Mouse (Mus musculus): ENCODE data around the gene Dnm2. TPM values are rescaled to one million over a fixed set of nuclear protein-coding genes. Genes with fewer than 3 reads are reported as not detected.

Dnm2 gene
- polyA plus RNA-seq, 1 experiment from 2014 or later: 53.1 TPM

GRCm38 (mm10) chr9:21426013-21426412 is 1.3 kb downstream of the Dnm2 start:
- peaks cover 22% of the 10 kb centered on the region for H3K4me1 ChIP-seq (ENCODE audit: control insufficient read depth, insufficient read depth, low read length)
- H3K9ac ChIP-seq (replicated peaks; ENCODE audit: low read depth, low read length): peak overlapping the region; percentile 85; the same call in 1 of the 2 replicates
- peak overlapping the region; percentile 94 for H3K4me2 ChIP-seq (ENCODE audit: low read depth, low read length)
- WGBS: 8% methylated on average over 1 of the region's 1 CpGs
- H3K27ac ChIP-seq (ENCODE audit: low read depth, low read length): no peak overlapping the region
- no peaks in the 10 kb centered on the region for H3K27me3 ChIP-seq (ENCODE audit: control insufficient read depth, insufficient read depth, low read length)
- ATAC-seq (ENCODE audit: low read depth): no peak
- H3K9me3 ChIP-seq (ENCODE audit: control insufficient read depth, low read length): no peaks in the 10 kb centered on the region
- H3K4me3 ChIP-seq (ENCODE audit: low read depth, low read length): peak overlapping the region; percentile 88
- no peaks in the 10 kb centered on the region for H3K36me3 ChIP-seq (ENCODE audit: control insufficient read depth, insufficient read depth, low read length)

- Histone ChIP-seq H3K27ac (ENCODE audit: low read depth, low read length) (no peak overlapping the region), H3K4me2 (ENCODE audit: low read depth, low read length) (peak overlapping the region; percentile 20; the same call in 1 of the 2 replicates), H3K27me3 (ENCODE audit: control insufficient read depth, insufficient read depth, low read length) (no peaks in the 10 kb centered on the region), H3K9ac (replicated peaks; ENCODE audit: low read depth, low read length) (no peak overlapping the region), H3K4me1 (ENCODE audit: control insufficient read depth, insufficient read depth, low read length) (peaks cover 22% of the 10 kb centered on the region), H3K9me3 (ENCODE audit: control insufficient read depth, low read length) (no peaks in the 10 kb centered on the region), H3K4me3 (ENCODE audit: low read depth, low read length) (no peak overlapping the region), H3K36me3 (ENCODE audit: control insufficient read depth, insufficient read depth, low read length) (no peaks in the 10 kb centered on the region)
- WGBS: 74% methylated on average over 2 of the region's 2 CpGs
- ATAC-seq (ENCODE audit: low read depth): no peak
Measured at GRCm38 (mm10) chr9:21426525-21426924, 1.8 kb downstream of the Dnm2 start.

GRCm38 (mm10) chr9:21427773-21428172 is 3.1 kb downstream of the Dnm2 start:
- no peaks in the 10 kb centered on the region for H3K9me3 ChIP-seq (ENCODE audit: control insufficient read depth, low read length)
- H3K4me1 ChIP-seq (ENCODE audit: control insufficient read depth, insufficient read depth, low read length): peaks cover 22% of the 10 kb centered on the region
- no peaks in the 10 kb centered on the region for H3K36me3 ChIP-seq (ENCODE audit: control insufficient read depth, insufficient read depth, low read length)
- H3K27me3 ChIP-seq (ENCODE audit: control insufficient read depth, insufficient read depth, low read length): no peaks in the 10 kb centered on the region
- H3K9ac ChIP-seq (replicated peaks; ENCODE audit: low read depth, low read length): no peak overlapping the region
- H3K4me3 ChIP-seq (ENCODE audit: low read depth, low read length): no peak overlapping the region
- ATAC-seq (ENCODE audit: low read depth): no peak
- WGBS: 87% methylated on average over 2 of the region's 2 CpGs
- H3K27ac ChIP-seq (ENCODE audit: low read depth, low read length): no peak overlapping the region
- no peak overlapping the region for H3K4me2 ChIP-seq (ENCODE audit: low read depth, low read length)

GRCm38 (mm10) chr9:21428178-21428577 is 3.5 kb downstream of the Dnm2 start:
- Histone ChIP-seq H3K27ac (ENCODE audit: low read depth, low read length) (no peak overlapping the region), H3K36me3 (ENCODE audit: control insufficient read depth, insufficient read depth, low read length) (no peaks in the 10 kb centered on the region), H3K27me3 (ENCODE audit: control insufficient read depth, insufficient read depth, low read length) (no peaks in the 10 kb centered on the region), H3K4me3 (ENCODE audit: low read depth, low read length) (no peak overlapping the region), H3K4me2 (ENCODE audit: low read depth, low read length) (no peak overlapping the region), H3K9ac (replicated peaks; ENCODE audit: low read depth, low read length) (no peak overlapping the region), H3K4me1 (ENCODE audit: control insufficient read depth, insufficient read depth, low read length) (peaks cover 22% of the 10 kb centered on the region), H3K9me3 (ENCODE audit: control insufficient read depth, low read length) (no peaks in the 10 kb centered on the region)
- ATAC-seq (ENCODE audit: low read depth): no peak
- WGBS: 86% methylated on average over 6 of the region's 6 CpGs

- Histone ChIP-seq H3K4me1 (ENCODE audit: control insufficient read depth, insufficient read depth, low read length) (peaks cover 20% of the 10 kb centered on the region), H3K9ac (replicated peaks; ENCODE audit: low read depth, low read length) (no peak overlapping the region), H3K4me2 (ENCODE audit: low read depth, low read length) (no peak overlapping the region), H3K9me3 (ENCODE audit: control insufficient read depth, low read length) (no peaks in the 10 kb centered on the region), H3K4me3 (ENCODE audit: low read depth, low read length) (no peak overlapping the region), H3K27me3 (ENCODE audit: control insufficient read depth, insufficient read depth, low read length) (no peaks in the 10 kb centered on the region), H3K27ac (ENCODE audit: low read depth, low read length) (no peak overlapping the region), H3K36me3 (ENCODE audit: control insufficient read depth, insufficient read depth, low read length) (no peaks in the 10 kb centered on the region)
- 75% methylated on average over 7 of the region's 7 CpGs for WGBS
- ATAC-seq (ENCODE audit: low read depth): no peak
Measured at GRCm38 (mm10) chr9:21430724-21431123, 6.0 kb downstream of the Dnm2 start.

GRCm38 (mm10) chr9:21432066-21432465 is 7.4 kb downstream of the Dnm2 start:
- Histone ChIP-seq H3K9ac (replicated peaks; ENCODE audit: low read depth, low read length) (no peak overlapping the region), H3K27me3 (ENCODE audit: control insufficient read depth, insufficient read depth, low read length) (no peaks in the 10 kb centered on the region), H3K4me2 (ENCODE audit: low read depth, low read length) (no peak overlapping the region), H3K36me3 (ENCODE audit: control insufficient read depth, insufficient read depth, low read length) (no peaks in the 10 kb centered on the region), H3K4me1 (ENCODE audit: control insufficient read depth, insufficient read depth, low read length) (peaks cover 8% of the 10 kb centered on the region; the same call in 1 of the 2 replicates), H3K4me3 (ENCODE audit: low read depth, low read length) (no peak overlapping the region), H3K9me3 (ENCODE audit: control insufficient read depth, low read length) (no peaks in the 10 kb centered on the region), H3K27ac (ENCODE audit: low read depth, low read length) (no peak overlapping the region)
- 91% methylated on average over 7 of the region's 7 CpGs for WGBS
- no peak for ATAC-seq (ENCODE audit: low read depth)

- H3K4me1 ChIP-seq (ENCODE audit: control insufficient read depth, insufficient read depth, low read length): no peaks in the 10 kb centered on the region
- H3K9me3 ChIP-seq (ENCODE audit: control insufficient read depth, low read length): no peaks in the 10 kb centered on the region
- no peak overlapping the region for H3K9ac ChIP-seq (replicated peaks; ENCODE audit: low read depth, low read length)
- no peak for ATAC-seq (ENCODE audit: low read depth)
- no peaks in the 10 kb centered on the region for H3K27me3 ChIP-seq (ENCODE audit: control insufficient read depth, insufficient read depth, low read length)
- H3K27ac ChIP-seq (ENCODE audit: low read depth, low read length): no peak overlapping the region
- WGBS: 87% methylated on average over 8 of the region's 8 CpGs
- H3K36me3 ChIP-seq (ENCODE audit: control insufficient read depth, insufficient read depth, low read length): no peaks in the 10 kb centered on the region
- H3K4me2 ChIP-seq (ENCODE audit: low read depth, low read length): no peak overlapping the region
- H3K4me3 ChIP-seq (ENCODE audit: low read depth, low read length): no peak overlapping the region
Measured at GRCm38 (mm10) chr9:21433766-21434165, 9.1 kb downstream of the Dnm2 start.

GRCm38 (mm10) chr9:21434410-21434809 is 9.7 kb downstream of the Dnm2 start:
- Histone ChIP-seq H3K9ac (replicated peaks; ENCODE audit: low read depth, low read length) (no peak overlapping the region), H3K4me2 (ENCODE audit: low read depth, low read length) (no peak overlapping the region), H3K4me1 (ENCODE audit: control insufficient read depth, insufficient read depth, low read length) (no peaks in the 10 kb centered on the region), H3K36me3 (ENCODE audit: control insufficient read depth, insufficient read depth, low read length) (no peaks in the 10 kb centered on the region), H3K27me3 (ENCODE audit: control insufficient read depth, insufficient read depth, low read length) (no peaks in the 10 kb centered on the region), H3K27ac (ENCODE audit: low read depth, low read length) (no peak overlapping the region), H3K4me3 (ENCODE audit: low read depth, low read length) (no peak overlapping the region), H3K9me3 (ENCODE audit: control insufficient read depth, low read length) (no peaks in the 10 kb centered on the region)
- WGBS: 91% methylated on average over 2 of the region's 2 CpGs
- no peak for ATAC-seq (ENCODE audit: low read depth)

GRCm38 (mm10) chr9:21435777-21436635 is 11.3 kb downstream of the Dnm2 start:
- Histone ChIP-seq H3K4me3 (ENCODE audit: low read depth, low read length) (no peak overlapping the region), H3K4me2 (ENCODE audit: low read depth, low read length) (no peak overlapping the region), H3K27ac (ENCODE audit: low read depth, low read length) (no peak overlapping the region), H3K36me3 (ENCODE audit: control insufficient read depth, insufficient read depth, low read length) (no peaks in the 10 kb centered on the region), H3K9me3 (ENCODE audit: control insufficient read depth, low read length) (no peaks in the 10 kb centered on the region), H3K4me1 (ENCODE audit: control insufficient read depth, insufficient read depth, low read length) (no peaks in the 10 kb centered on the region), H3K9ac (replicated peaks; ENCODE audit: low read depth, low read length) (no peak overlapping the region), H3K27me3 (ENCODE audit: control insufficient read depth, insufficient read depth, low read length) (no peaks in the 10 kb centered on the region)
- whole genome bisulfite sequencing: 94% methylated on average over 7 of the region's 7 CpGs
- no peak for ATAC-seq (ENCODE audit: low read depth)

Data from neural tube, embryonic 14.5 days (tissue).